15 mouse cellular contexts compared by ENCODE assay signal in the genomic region with DNA sequence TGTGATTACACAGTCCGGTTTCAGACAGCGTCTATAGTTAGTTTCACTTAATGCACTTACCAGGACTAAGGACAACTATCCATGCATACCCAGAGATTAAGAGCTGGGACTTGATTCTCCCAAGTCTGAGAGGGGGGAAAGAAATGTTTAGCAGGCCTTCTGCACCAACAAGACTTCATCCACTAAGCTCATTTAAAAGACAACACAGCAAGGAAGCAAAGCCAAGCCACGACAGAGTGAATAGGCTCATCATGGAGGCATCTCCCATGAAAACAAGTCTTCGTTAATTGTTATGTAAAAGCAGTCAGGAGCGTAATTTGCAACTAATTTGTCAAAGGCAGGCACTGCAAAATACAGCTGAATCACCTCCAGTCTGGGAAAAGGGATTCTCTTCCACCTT.
DNase-seq lines count a peak whose midpoint lies in the region; ATAC-seq and TF ChIP-seq lines count a peak whose summit lies in the region.
"Had no signal": no experiment of that assay in that cellular context is flagged by ENCODE, and none has a peak within 500 bp of the region (broad histone marks: within the 10 kb centered on the region; RNA-seq: fewer than 3 reads in every experiment).

No protein-coding gene starts in this region.

- no peak for TF ChIP-seq CTCF in liver, postnatal 0 days (IDR thresholded peaks at IDR 0.05; ENCODE audit: low read depth)

- no peak for TF ChIP-seq EP300 in liver, postnatal 0 days (IDR thresholded peaks at IDR 0.05; ENCODE audit: low read depth)

- H3K27me3 ChIP-seq in hindbrain, embryonic 12.5 days: no peaks in the 10 kb centered on the region
- no peaks in the 10 kb centered on the region for H3K27me3 ChIP-seq in hindbrain, embryonic 11.5 days (ENCODE audit: control insufficient read depth, insufficient read depth, low read length)
- H3K27me3 ChIP-seq in hindbrain, embryonic 14.5 days (ENCODE audit: control insufficient read depth, insufficient read depth, low read length): no peaks in the 10 kb centered on the region
- no peaks in the 10 kb centered on the region for H3K27me3 ChIP-seq in liver, postnatal 0 days (ENCODE audit: insufficient read depth, low read length)
- H3K27me3 ChIP-seq: kidney, embryonic 15.5 days had no signal

- no peak overlapping the region for H3K4me2 ChIP-seq in hindbrain, embryonic 12.5 days (replicated peaks)
- H3K4me2 ChIP-seq in hindbrain, embryonic 11.5 days (replicated peaks; ENCODE audit: low read depth, low read length): no peak overlapping the region
- no peak overlapping the region for H3K4me2 ChIP-seq in hindbrain, embryonic 14.5 days (replicated peaks)
- no peak overlapping the region for H3K4me2 ChIP-seq in liver, postnatal 0 days (ENCODE audit: low read depth, low read length)
- H3K4me2 ChIP-seq: kidney, embryonic 15.5 days; lung, embryonic 14.5 days had no signal

- H3K9me3 ChIP-seq in hindbrain, embryonic 12.5 days (replicated peaks): no peaks in the 10 kb centered on the region
- H3K9me3 ChIP-seq in hindbrain, embryonic 11.5 days (ENCODE audit: control insufficient read depth, low read length): no peaks in the 10 kb centered on the region
- H3K9me3 ChIP-seq in hindbrain, embryonic 14.5 days (ENCODE audit: control insufficient read depth, low read length): no peaks in the 10 kb centered on the region
- no peaks in the 10 kb centered on the region for H3K9me3 ChIP-seq in liver, postnatal 0 days (ENCODE audit: low read length)
- H3K9me3 ChIP-seq: kidney, embryonic 15.5 days; limb, embryonic 10.5 days had no signal

- H3K27ac ChIP-seq in hindbrain, embryonic 12.5 days: 0 out of 2 replicates have a peak overlapping the region, but pooled peaks have one; percentile 13
- no peak overlapping the region for H3K27ac ChIP-seq in hindbrain, embryonic 11.5 days (ENCODE audit: low read depth, low read length)
- 0 out of 2 replicates have a peak overlapping the region, but pooled peaks have one; percentile 26 for H3K27ac ChIP-seq in hindbrain, embryonic 14.5 days
- H3K27ac ChIP-seq in liver, postnatal 0 days (ENCODE audit: low read depth): no peak overlapping the region
- H3K27ac ChIP-seq: kidney, embryonic 15.5 days; limb, embryonic 10.5 days had no signal

- DNase-seq in hindbrain, embryonic 11.5 days (ENCODE audit: low spot score): no peak
- DNase-seq in R1 (ENCODE audit: low read depth, low spot score): peak; percentile 69
- no peak for DNase-seq in hindbrain, embryonic 14.5 days (ENCODE audit: low spot score)
- peak; percentile 71 for DNase-seq in retina, postnatal 1 day
- DNase-seq in liver, postnatal 0 days: no peak
- DNase-seq: cerebellum, adult 2 months; heart, adult 18-20 months; heart, postnatal 36 days; lung, embryonic 14.5 days; lung, postnatal 36 days; thymus, postnatal 14 days had no signal

- no peaks in the 10 kb centered on the region for H3K36me3 ChIP-seq in hindbrain, embryonic 12.5 days
- no peaks in the 10 kb centered on the region for H3K36me3 ChIP-seq in hindbrain, embryonic 11.5 days (ENCODE audit: control insufficient read depth, insufficient read depth, low read length)
- no peaks in the 10 kb centered on the region for H3K36me3 ChIP-seq in hindbrain, embryonic 14.5 days (replicated peaks; ENCODE audit: control insufficient read depth, insufficient read depth)
- H3K36me3 ChIP-seq in liver, postnatal 0 days (replicated peaks; ENCODE audit: insufficient read depth, low read length): no peaks in the 10 kb centered on the region
- H3K36me3 ChIP-seq: kidney, embryonic 15.5 days; limb, embryonic 10.5 days had no signal

- H3K4me3 ChIP-seq in hindbrain, embryonic 12.5 days: no peak overlapping the region
- no peak overlapping the region for H3K4me3 ChIP-seq in hindbrain, embryonic 11.5 days (ENCODE audit: low read depth, low read length)
- H3K4me3 ChIP-seq in hindbrain, embryonic 14.5 days (replicated peaks; ENCODE audit: low read length): no peak overlapping the region
- H3K4me3 ChIP-seq in liver, postnatal 0 days (ENCODE audit: low read depth, low read length): no peak overlapping the region
- H3K4me3 ChIP-seq: kidney, embryonic 15.5 days; limb, embryonic 10.5 days had no signal

- 0 out of 2 replicates have a peak, but pooled peaks have one; percentile 23 for ATAC-seq in hindbrain, embryonic 12.5 days (ENCODE audit: low FRiP score)
- no peak for ATAC-seq in hindbrain, embryonic 11.5 days (ENCODE audit: low FRiP score)
- no peak for ATAC-seq in hindbrain, embryonic 14.5 days (ENCODE audit: low FRiP score)
- no peak for ATAC-seq in megakaryocyte progenitor cell, adult 5-6 weeks (replicated peaks; ENCODE audit: poor library complexity)
- ATAC-seq in liver, postnatal 0 days: no peak

- 30% methylated on average over 5 of the region's 5 CpGs for WGBS in hindbrain, embryonic 12.5 days
- 48% methylated on average over 5 of the region's 5 CpGs for WGBS in hindbrain, embryonic 11.5 days
- WGBS in hindbrain, embryonic 14.5 days: 25% methylated on average over 5 of the region's 5 CpGs
- 66% methylated on average over 5 of the region's 5 CpGs for WGBS in liver, postnatal 0 days (ENCODE audit: insufficient replicate concordance)

- no peak overlapping the region for H3K9ac ChIP-seq in hindbrain, embryonic 12.5 days
- no peak overlapping the region for H3K9ac ChIP-seq in hindbrain, embryonic 11.5 days (ENCODE audit: low read depth, low read length)
- no peak overlapping the region for H3K9ac ChIP-seq in hindbrain, embryonic 14.5 days
- no peak overlapping the region for H3K9ac ChIP-seq in liver, postnatal 0 days (replicated peaks)
- H3K9ac ChIP-seq: kidney, embryonic 15.5 days; lung, embryonic 14.5 days had no signal

- peaks cover 25% of the 10 kb centered on the region for H3K4me1 ChIP-seq in hindbrain, embryonic 12.5 days
- peaks cover 3% of the 10 kb centered on the region for H3K4me1 ChIP-seq in hindbrain, embryonic 11.5 days (replicated peaks; ENCODE audit: control insufficient read depth, insufficient read depth, low read length)
- H3K4me1 ChIP-seq in hindbrain, embryonic 14.5 days (replicated peaks; ENCODE audit: control insufficient read depth, insufficient read depth, low read length): peaks cover 31% of the 10 kb centered on the region; the same call in 1 of the 2 replicates
- no peaks in the 10 kb centered on the region for H3K4me1 ChIP-seq in liver, postnatal 0 days (ENCODE audit: insufficient read depth)
- H3K4me1 ChIP-seq: kidney, embryonic 15.5 days had no signal

Comparison
In these comparisons a context has a peak if more than half of its experiments do, and no peak if none do; other contexts are left out.
1. H3K27ac ChIP-seq: peak in hindbrain, embryonic 12.5 days (single experiment) and hindbrain, embryonic 14.5 days (single experiment); none in hindbrain, embryonic 11.5 days (single experiment) and liver, postnatal 0 days (single experiment).
2. DNase-seq: peak in R1 (single experiment) and retina, postnatal 1 day (single experiment); none in hindbrain, embryonic 11.5 days (single experiment), hindbrain, embryonic 14.5 days (single experiment) and liver, postnatal 0 days (single experiment).